Mouse (Mus musculus) CH12F3 (cell line): ENCODE data around the gene Olfr554.
"Not testable (repeated sequence)": the region's sequence is repeated elsewhere in the genome, so short reads cannot be mapped to it uniquely, and the experiment has no call there.

Experiments
- in situ Hi-C: fragments of 300-500 bp; cut with MboI; formaldehyde crosslinking; loops from 2 replicates; pipeline ENCODE4 v1.14.3; 2020; ENCODE audit warnings: low sequenced_read_pairs

Gene Olfr554

DNA sequence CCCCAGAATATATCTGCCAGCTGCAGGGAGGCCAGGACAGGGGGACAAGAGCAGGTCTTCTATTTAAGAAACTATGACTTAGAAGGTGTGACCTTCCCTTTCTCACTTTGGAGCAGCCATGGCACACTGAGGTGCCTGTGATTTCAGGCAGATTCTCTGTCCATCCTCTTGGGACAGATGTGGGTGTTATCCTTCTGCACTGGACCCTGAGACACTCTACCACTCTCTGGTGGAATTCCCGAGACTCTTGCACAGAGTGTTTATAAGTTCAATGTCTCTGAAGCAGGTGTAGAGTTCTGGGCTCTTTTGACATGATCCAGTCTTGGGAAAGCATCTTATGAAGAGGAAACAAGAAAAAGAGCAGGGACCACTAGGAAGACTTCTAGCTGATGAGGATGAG, at the start of gene Olfr554:
Gene Olfr554, plus strand, starts transcription at position 301 of the 400 bp plus-strand sequence.
- in situ Hi-C loops = loop anchor here (10.0 kb wide), 1 partner anchor 133 kb away; no protein-coding TSS in a partner anchor

DNA sequence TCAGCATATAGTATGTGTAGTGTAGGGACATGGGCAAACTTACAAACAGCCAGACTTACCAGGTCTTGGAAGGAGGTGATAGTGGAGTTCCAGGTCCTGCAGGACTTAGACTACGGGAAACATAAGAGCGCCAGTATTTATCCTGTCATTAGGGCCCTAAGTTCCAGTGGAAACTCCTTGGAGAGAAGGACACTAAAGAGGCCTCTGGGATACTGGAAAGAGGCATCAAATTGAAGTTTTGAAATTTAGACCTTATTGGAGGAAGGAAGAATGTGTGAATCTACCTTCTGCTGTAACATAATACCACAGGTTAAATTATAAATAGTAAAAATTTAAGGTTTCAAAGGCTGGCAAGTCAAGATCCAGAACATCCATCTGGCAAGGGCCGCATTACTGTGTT, 46.4 kb upstream of the Olfr554 start, which contains the start of gene Olfr551:
Gene Olfr551, minus strand, starts transcription at position 101 of the 400 bp plus-strand sequence.
- in situ Hi-C loops = no loop called here

DNA sequence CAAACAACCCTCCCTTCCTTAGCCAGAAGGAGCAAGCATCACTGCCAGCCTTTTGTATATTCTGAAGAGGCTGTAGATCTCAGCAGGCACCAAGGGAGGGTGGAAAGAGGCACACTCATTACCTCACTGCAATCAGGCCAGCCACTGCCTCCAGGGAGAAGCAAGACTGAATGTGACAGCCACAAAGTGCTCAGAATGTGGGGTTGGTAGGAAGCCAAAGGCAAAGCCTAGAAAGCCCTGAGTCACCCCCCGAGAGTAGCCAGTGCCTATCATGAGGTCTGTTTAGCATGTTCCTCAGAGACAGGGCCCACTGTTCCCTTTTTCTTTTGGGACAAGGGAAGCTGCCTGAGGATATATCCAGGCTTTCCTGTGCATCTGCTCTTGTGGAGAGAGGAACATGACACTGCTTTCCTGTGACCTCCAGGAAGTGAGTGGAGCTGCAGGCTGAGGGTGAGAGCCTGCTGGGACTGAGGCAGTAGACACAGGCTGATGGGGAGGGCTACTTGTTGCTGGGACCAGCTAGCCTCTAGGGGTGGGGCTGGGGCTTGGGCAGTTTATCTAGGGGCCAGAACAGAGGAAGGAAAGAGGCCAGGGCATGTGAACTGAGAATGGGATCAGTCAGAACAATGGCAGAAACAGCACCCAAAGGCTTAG, 40.7 kb upstream of the Olfr554 start, which contains the start of gene Olfr552:
Gene Olfr552, plus strand, starts transcription at position 393 of the 654 bp plus-strand sequence.
- in situ Hi-C loops = no loop called here

DNA sequence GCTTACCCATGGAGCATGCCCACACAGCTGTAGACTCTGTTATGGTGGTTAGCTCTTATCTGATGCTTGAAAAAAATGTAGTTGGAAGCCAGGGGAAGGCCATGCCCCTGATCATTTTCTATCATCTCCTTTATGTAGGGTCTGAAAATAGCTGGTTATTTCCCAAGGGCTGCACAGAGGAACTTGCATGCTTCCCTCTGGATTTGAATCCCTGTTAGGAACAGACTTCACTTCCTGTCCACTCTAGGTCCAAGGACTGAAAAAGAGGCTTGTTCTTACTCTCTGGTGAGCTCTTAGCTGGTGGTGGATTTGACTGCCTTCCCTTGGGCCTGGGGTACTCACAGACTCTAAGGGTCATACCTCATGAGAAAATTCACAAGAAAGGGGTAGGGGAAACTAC, 20.1 kb upstream of the Olfr554 start, which contains the start of gene Olfr553:
Gene Olfr553, minus strand, starts transcription at position 101 of the 400 bp plus-strand sequence.
- in situ Hi-C loops = no loop called here

DNA sequence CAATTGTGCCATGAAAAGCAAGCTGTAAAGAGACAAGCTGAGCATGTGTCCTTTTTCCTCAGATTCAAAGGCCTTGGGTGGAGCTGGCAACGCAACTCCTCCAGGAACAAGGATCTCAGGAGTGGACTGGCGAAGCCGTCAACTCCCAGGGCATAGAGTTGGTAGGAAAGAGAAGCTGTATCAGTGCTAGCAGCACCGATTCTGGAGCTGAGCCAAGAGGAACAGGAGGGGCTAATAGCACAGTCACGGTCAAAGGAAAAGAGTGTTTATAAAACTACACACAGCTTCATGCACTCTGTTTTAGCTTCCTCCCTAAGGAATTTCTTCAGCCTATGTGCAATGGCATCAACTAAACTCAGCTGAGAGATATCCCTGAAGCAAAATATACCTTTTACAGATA, 18.6 kb upstream of the Olfr554 start:
- in situ Hi-C loops = no loop called here

DNA sequence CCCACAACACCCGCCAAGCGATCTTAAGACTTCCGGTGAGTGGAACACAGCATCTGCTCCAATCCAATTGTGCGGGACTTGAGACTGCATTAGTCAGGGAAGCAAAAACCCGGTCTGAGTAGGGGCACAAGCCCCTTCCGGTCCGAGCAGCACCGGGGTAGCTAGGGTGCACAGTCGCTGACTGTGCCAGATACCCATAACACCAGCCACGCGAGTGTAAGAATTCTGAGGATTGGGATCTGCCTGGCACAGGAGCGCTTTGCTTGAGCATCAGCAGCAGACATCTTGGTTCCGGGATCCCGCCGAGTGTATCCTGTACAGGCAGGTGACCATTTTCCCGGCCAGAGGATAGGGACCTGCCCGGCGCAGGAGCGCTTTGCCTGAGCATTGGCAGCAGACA, 17.9 kb upstream of the Olfr554 start:
- in situ Hi-C loops = not testable (repeated sequence)

DNA sequence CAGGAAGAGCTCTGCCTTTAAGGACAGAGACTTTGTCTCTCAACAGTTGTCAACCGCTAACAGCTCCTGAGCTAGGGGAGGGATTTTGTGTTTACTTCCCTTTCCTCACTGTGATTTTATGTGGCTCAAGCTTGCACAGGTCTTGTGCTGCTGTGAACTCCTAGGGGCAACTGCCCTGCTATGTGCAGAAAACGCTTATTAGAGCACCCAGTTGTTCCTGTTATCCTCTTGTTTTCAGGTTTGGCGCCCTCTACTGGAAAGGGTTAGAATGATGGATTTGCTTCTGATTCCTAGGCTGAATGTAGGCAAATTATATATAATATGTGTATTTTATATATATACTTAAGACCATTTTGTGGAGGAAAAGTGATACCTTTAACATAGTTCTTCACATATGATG, 1.6 kb upstream of the Olfr554 start:
- in situ Hi-C loops = loop anchor here (10.0 kb wide), 1 partner anchor 132 kb away; no protein-coding TSS in a partner anchor

DNA sequence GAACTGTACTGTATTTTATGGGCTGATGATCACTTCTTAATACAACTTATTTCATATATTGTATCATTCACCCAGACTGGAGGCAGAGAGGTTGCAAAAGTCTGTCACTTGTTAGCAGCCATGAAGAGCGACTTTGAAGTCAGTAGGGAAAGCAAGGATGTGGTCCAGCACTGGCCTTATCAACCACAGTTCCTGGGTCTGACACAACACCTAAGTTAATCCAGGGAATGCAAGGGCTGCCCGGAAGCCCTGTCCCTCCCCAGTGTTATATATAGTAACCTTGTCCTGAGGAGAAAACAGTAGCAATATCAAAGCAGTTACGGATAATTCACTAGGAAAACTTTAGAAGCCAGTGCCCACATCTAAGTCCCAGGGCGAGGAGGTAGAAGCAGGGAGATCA, 6.7 kb downstream of the Olfr554 start:
- in situ Hi-C loops = not testable (repeated sequence)

DNA sequence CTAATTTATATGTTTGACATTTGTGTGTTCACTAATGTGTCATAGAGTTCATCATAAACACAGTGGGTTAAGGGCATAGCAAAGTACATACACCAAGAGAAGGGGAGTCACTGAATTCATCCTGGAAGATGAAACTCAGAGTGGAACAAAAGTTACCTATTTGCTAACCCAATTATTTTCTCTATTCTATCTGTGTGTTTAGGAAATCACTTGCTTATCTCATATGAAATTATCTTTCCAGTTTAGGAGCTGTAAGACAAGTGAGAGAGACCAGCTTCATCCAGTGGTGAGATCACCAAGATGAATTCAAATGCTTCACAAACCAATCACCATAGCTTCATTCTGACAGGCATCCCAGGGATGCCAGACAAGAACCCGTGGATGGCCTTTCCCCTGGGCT, 20.3 kb downstream of the Olfr554 start, which contains the start of gene Olfr555:
Gene Olfr555, plus strand, starts transcription at position 301 of the 400 bp plus-strand sequence.
- in situ Hi-C loops = no loop called here

DNA sequence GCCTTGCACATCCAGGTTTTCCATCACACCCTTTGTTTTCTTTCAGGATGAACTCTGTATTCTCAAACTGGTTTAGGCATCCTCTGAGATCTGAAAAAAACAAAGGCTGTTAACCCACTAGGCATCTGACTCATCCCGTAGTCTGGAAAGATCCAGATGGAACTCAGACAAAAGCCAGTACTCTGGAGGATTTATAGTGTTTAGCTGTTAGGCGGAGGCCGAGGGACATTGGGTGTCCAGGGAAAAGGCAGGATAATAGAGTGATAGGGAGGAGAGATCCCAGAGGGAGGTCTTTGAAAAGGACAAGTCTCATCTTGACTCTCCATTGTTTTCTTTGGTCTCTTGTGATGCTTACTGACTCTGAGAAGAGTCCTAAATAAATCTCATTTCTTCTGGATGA, 26.4 kb downstream of the Olfr554 start, which contains the start of gene Olfr556:
Gene Olfr556, plus strand, starts transcription at position 301 of the 400 bp plus-strand sequence.
- in situ Hi-C loops = no loop called here

DNA sequence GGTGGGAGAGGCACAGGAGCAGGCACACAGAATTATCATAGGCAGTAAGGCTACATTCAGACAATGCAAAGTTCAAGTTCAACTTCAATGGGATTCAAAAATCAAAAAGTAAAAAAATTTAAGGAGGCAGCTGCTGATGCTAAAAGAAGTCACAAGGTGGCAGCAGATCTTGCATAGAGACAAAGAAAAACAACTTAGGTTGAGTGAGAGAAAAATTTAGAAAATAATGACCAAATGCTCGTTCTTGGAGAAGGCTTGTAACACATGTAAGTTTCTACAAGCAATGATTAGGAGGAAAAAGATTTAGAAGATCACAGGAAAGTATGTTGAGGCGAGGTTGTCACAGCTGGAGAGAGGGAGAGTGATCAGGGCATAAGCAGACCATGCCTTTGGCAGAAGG, 27.1 kb downstream of the Olfr554 start:
- in situ Hi-C loops = no loop called here

DNA sequence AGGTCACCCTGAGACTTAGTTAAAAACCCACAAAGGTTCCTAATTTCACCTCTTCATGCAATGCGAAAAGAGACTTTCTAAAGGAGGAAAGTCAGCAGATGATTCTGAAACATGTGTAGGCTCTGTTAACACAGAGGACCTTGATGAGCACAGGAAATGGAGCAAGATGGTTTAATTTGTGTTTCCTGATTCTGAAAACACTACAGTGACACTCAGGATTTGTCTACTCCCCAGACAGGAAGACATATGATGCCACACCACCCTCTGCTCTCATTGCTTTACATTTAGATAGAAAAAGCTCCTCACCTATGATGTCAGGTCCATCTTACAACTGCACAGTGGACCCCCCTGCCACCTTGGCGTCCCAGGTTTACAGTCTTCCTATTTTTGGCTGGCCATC, 38.0 kb downstream of the Olfr554 start:
- in situ Hi-C loops = no loop called here

DNA sequence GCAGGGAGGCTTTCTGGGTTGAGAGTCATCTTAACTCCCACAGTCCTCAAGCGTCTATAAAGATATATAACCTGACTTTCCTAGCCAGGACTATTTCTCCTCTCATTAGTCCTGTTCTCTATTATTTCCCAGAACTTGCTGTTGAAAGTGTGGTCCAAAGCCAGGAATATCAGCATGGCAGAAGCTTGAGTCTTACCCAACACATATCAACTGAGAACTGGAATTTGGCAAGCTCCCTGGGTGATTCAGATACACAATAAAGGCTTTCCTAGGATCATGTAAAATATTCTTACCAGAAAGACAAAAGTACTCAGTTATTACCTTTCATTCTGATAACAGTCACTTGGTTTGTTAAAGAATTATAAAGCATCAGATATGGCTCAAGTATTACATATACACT, 43.7 kb downstream of the Olfr554 start:
- in situ Hi-C loops = no loop called here

DNA sequence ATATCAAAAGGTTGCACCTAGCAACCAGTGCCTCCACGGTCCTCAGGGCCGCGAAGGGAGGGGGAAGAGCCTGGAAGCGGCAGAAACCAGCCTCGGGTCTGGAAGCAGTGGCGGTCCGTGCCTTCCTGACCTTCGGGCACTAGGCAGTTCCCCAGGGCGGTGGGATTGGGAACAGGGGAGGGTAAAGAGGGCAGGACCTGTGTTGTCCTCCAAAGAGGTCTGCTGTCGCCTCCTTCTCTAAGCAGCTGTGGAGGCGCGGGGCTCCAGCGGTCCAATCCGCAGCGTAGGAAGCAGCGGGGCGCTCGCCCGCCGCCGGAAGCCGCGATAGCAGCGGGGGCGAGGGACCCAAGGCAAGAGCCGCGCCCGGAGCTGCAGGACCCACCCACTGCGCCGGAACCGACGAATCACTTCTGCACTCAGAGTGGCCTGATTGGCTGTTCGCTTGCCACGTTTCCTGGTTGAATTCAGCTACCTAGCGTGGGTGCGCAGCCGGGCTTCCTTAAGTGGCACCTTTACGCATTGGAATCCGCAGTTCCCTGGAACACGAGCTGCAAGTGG, 48.8 kb downstream of the Olfr554 start, which contains the start of gene Trim68:
Gene Trim68, minus strand, starts transcription at position 384 of the 558 bp plus-strand sequence.
- in situ Hi-C loops = no loop called here
